Mouse (Mus musculus) intestine, embryonic 15.5 days (tissue): Measurements from ENCODE around the gene H2afx. TPM values are rescaled to one million over a fixed set of nuclear protein-coding genes. Genes with fewer than 3 reads are reported as not detected.
"Not testable (repeated sequence)": the region's sequence is repeated elsewhere in the genome, so short reads cannot be mapped to it uniquely, and the experiment has no call there.

Experiments
- ATAC-seq: fragments of 200-750 bp; cut with Nextera tagmentation; 2 replicates; pipeline ENCODE4 v1.8.0; 2017; ENCODE audit warnings: moderate TSS enrichment, moderate library complexity
- H3K27ac ChIP-seq: fragments of 300-500 bp; sonication (generic); 2 replicates; pipeline ENCODE4 v1.5.1; 2015; ENCODE audit warnings: mild to moderate bottlenecking, inconsistent platforms
- H3K27me3 ChIP-seq: fragments of 300-500 bp; sonication (generic); replicated peaks from 2 replicates; pipeline ENCODE4 v1.6.1; 2015; ENCODE audit warnings: inconsistent platforms
- H3K36me3 ChIP-seq: fragments of 300-500 bp; sonication (generic); 2 replicates; pipeline ENCODE4 v1.6.1; 2015; ENCODE audit warnings: inconsistent platforms
- H3K4me1 ChIP-seq: fragments of 300-500 bp; sonication (generic); replicated peaks from 2 replicates; pipeline ENCODE4 v1.6.1; 2015; ENCODE audit warnings: inconsistent platforms
- H3K4me2 ChIP-seq: fragments of 300-500 bp; sonication (generic); replicated peaks from 2 replicates; pipeline ENCODE4 v1.6.1; 2015; ENCODE audit warnings: mild to moderate bottlenecking, inconsistent platforms
- H3K4me3 ChIP-seq: fragments of 300-500 bp; sonication (generic); replicated peaks from 2 replicates; pipeline ENCODE4 v1.5.1; 2015; ENCODE audit warnings: inconsistent platforms
- H3K9ac ChIP-seq: fragments of 300-500 bp; sonication (generic); 2 replicates; pipeline ENCODE4 v1.6.1; 2015; ENCODE audit warnings: inconsistent platforms
- H3K9me3 ChIP-seq: fragments of 300-500 bp; sonication (generic); 2 replicates; pipeline ENCODE4 v1.6.1; 2016; ENCODE audit warnings: inconsistent platforms
- WGBS: fragments of 180-500 bp; shearing (Covaris S2); methylation state at CpG from one replicate; pipeline ENCODE4 v1.1.7; 2015; 5-methylcytosine and 5-hydroxymethylcytosine counted together
- polyA plus RNA-seq: library from polyadenylated mRNA; unstranded; fragments of >200 nt; fragmentation: Nextera tagmentation; extraction: Ambion mirVana; gene quantifications from 2 replicates; pipeline ENCODE4 v1.2.1, GENCODE M21; 2015

Gene H2afx
- polyA plus RNA-seq, 1 experiment from 2014 or later = 298 TPM

DNA sequence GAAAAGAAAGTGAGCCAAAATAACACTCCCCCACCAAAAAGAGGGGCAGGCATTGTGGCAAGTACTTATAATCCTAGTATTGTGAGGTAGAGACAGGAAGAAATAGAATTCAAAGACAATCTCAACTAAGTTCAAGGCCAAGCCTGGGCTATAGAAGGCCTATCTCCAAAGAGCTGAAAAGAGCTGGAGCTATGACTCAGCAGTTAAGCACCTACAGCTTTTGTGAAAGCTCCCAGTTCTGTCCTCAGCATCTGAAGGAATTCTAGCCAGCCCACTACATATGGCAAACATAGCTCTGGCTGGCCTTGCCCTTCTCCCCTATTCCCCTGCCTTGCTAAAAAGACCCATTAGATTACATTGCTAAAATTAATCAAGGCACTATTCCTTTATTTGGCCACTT, 38.9 kb downstream of the H2afx start:
- no peaks in the 10 kb centered on the region for H3K4me1 ChIP-seq
- no peak for ATAC-seq
- H3K27me3 ChIP-seq = no peaks in the 10 kb centered on the region
- H3K9ac ChIP-seq = no peak overlapping the region
- no peak overlapping the region for H3K4me2 ChIP-seq
- no peaks in the 10 kb centered on the region for H3K9me3 ChIP-seq
- H3K27ac ChIP-seq = no peak overlapping the region
- H3K4me3 ChIP-seq = no peak overlapping the region
- no peaks in the 10 kb centered on the region for H3K36me3 ChIP-seq

DNA sequence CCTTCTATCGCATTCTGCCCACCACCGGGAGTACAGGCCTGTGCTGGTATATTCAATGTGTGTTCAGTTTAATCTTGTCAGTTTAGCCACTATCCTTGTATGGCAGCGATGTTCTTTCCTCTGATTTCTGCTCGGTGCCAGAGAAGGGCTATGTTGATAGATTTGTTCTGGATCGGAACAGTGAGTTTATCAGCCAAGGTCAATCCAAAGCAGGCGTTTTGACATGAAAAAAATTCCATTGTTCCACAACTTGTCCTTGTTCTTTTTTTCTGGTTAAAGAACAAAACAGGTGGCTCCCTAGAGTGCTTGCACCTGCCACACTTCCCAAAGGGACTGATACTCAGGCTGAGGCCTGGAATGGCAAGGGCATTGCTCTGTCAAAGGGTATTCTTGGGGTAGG, 41.6 kb downstream of the H2afx start:
- Histone ChIP-seq H3K4me2 (no peak overlapping the region), H3K4me1 (peaks cover 13% of the 10 kb centered on the region), H3K36me3 (no peaks in the 10 kb centered on the region), H3K9ac (no peak overlapping the region), H3K27me3 (no peaks in the 10 kb centered on the region), H3K9me3 (no peaks in the 10 kb centered on the region), H3K4me3 (no peak overlapping the region), H3K27ac (no peak overlapping the region)
- no peak for ATAC-seq
- 90% methylated on average over 6 of the region's 6 CpGs for WGBS

DNA sequence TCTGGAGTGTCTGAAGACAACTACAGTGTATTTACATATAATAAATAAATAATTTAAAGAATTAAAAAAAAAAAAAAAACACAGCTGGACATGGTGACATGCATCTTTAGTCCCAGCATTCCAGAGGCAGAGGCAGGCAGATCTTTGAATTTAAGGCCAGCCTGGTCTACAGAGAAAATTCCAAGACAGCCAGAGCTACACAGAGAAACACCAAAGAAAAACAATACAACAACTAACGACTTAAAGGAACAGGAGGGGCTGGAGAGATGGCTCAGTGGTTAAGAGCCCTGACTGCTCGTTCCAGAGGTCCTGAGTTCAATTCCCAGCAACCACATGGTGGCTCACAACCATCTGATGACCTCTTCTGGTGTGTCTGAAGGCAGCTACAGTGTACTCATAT, 42.8 kb downstream of the H2afx start:
- H3K9ac ChIP-seq, H3K27ac ChIP-seq, ATAC-seq, H3K27me3 ChIP-seq, H3K4me2 ChIP-seq, H3K36me3 ChIP-seq, H3K4me3 ChIP-seq, H3K9me3 ChIP-seq: not testable (repeated sequence)
- peaks cover 14% of the 10 kb centered on the region for H3K4me1 ChIP-seq
- 81% methylated on average over 2 of the region's 2 CpGs for WGBS

DNA sequence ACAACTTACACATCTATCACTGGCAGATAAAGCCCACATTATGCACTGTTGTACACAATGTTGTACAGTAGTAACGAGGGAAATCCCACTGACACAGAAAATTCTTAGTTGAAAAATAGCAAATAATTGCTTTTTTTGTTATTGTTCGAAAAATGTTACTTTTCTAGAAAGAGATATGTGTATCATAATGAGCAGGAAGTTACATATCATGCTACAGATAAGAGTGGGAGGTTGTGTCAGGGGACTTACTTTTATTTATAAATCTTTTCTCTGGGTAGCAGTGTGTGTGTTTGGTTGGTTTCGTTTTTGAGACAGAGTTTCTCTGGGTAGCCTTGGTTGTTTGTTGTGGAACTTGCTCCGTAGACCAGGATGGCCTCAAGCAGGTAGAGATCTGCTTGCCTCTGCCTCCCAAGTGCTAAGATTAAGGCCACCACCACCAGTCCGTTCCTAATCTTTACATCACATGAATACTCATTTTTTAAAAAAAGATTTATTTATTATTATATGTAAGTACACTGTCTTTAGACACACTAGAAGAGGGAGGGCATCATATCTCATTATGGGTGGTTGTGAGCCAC, 43.7 kb downstream of the H2afx start:
- WGBS = 80% methylated on average over 5 of the region's 5 CpGs
- peak overlapping the region; percentile 75 for H3K4me3 ChIP-seq
- H3K36me3 ChIP-seq = peaks cover 12% of the 10 kb centered on the region
- H3K9me3 ChIP-seq = no peaks in the 10 kb centered on the region
- peak overlapping the region; percentile 88; the same call in 1 of the 2 replicates for H3K27ac ChIP-seq
- peak overlapping the region; percentile 87 for H3K4me2 ChIP-seq
- H3K4me1 ChIP-seq = peaks cover 14% of the 10 kb centered on the region
- H3K27me3 ChIP-seq = no peaks in the 10 kb centered on the region
- no peak for ATAC-seq
- peak overlapping the region; percentile 69 for H3K9ac ChIP-seq

DNA sequence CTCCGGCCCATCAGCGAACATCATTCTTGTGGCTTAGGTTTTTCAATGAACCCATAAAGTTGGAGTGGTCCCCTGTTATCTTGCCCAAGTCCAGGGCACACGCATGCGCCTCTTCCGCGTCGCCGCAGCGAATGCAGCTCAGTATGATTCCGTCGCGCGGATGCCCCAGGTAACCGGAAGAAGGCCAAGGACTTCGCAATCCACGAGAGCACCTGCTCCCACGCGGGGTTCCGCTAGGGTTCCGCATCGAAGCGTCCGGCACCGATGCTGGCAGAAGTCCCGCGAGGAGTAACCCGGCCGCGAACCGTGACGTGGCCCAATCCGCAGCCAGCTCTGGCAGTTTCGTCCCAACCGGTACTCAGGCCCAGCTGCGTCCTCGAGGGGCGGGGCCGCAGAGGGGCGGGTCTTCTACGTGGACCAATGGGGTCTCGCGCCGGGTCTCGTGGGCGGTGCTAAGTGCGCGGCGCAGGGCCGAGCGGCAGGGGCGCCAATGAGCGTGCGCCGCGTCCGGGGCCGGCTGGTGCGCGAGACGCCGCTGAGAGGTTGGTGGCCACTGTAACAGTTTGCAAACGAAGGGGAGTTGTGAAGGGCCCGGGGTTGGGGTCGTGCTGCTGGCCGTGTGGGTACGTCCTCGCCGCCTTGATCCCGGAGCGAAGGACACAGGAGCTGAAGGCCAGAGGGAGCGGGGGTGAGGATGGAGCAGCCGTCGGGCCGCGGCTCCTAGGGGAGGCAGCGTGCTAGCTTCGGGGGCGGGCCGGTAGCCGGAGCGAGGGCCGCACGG, 44.8 kb downstream of the H2afx start, which contains the start of gene Hyou1:
Hyou1 (plus strand) TSS at position 437 of the 781 bp plus-strand sequence.
- H3K27ac ChIP-seq = peak within 1 kb of the TSS; percentile 88
- under 1% methylated on average over 83 of the region's 83 CpGs for WGBS
- peak within 1 kb of the TSS; percentile 83 for H3K9ac ChIP-seq
- H3K27me3 ChIP-seq = no peaks in the 10 kb centered on the region
- H3K4me2 ChIP-seq = peak within 1 kb of the TSS; percentile 87
- H3K4me3 ChIP-seq = peak within 1 kb of the TSS; percentile 75
- H3K36me3 ChIP-seq = peaks cover 18% of the 10 kb centered on the region
- H3K9me3 ChIP-seq = no peaks in the 10 kb centered on the region
- peaks cover 14% of the 10 kb centered on the region for H3K4me1 ChIP-seq
- ATAC-seq = peak; percentile 99

DNA sequence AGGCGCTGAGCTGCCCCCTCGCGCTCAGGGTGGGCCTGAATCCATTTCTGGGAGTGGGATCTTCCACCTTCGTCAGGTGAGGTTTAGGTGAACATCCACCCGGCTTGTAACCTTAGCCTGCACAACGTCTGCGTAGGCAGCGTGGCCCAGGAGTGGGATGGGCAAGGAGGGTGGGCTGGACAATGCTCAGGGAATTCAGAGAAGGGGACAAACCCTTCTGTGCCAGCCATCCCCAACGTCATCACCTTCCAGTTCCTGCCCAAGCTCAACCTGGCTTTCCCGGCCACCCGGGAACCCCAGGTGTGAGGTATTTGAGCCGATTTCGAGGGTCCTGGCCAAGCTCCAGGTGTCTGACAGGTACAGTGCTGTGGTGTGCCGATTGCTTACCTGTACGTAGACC, 45.4 kb downstream of the H2afx start:
- no peaks in the 10 kb centered on the region for H3K27me3 ChIP-seq
- peaks cover 24% of the 10 kb centered on the region for H3K36me3 ChIP-seq
- H3K4me3 ChIP-seq = peak overlapping the region; percentile 75
- ATAC-seq = peak; percentile 26
- peak overlapping the region; percentile 86 for H3K27ac ChIP-seq
- H3K4me2 ChIP-seq = peak overlapping the region; percentile 87
- peak overlapping the region; percentile 83 for H3K9ac ChIP-seq
- 5% methylated on average over 15 of the region's 15 CpGs for WGBS
- H3K4me1 ChIP-seq = peaks cover 14% of the 10 kb centered on the region
- H3K9me3 ChIP-seq = no peaks in the 10 kb centered on the region

DNA sequence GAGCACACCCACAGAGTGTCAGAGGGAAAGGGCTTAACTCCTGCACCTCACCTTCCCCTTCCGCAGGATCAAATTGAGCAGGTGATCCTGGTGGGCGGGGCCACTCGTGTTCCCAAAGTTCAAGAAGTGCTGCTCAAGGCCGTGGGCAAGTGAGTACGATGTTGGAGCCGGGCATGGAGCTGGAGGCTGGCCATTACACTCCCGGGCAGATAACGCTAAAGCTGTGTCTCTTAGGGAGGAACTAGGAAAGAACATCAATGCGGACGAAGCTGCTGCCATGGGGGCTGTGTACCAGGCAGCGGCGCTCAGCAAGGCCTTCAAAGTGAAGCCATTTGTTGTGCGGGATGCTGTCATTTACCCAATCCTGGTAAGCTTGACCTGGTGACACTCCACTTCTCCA, 50.1 kb downstream of the H2afx start:
- WGBS = 88% methylated on average over 13 of the region's 13 CpGs
- H3K4me3 ChIP-seq = no peak overlapping the region
- peaks cover 14% of the 10 kb centered on the region for H3K4me1 ChIP-seq
- H3K9ac ChIP-seq = no peak overlapping the region
- H3K27ac ChIP-seq = no peak overlapping the region
- H3K27me3 ChIP-seq = no peaks in the 10 kb centered on the region
- no peak overlapping the region for H3K4me2 ChIP-seq
- H3K36me3 ChIP-seq = peaks cover 55% of the 10 kb centered on the region
- no peak for ATAC-seq
- no peaks in the 10 kb centered on the region for H3K9me3 ChIP-seq

Other genes starting within 250 kb of the H2afx start
- 0.06 and 0.10 TPM in 2 replicates for gene Mfrp, start 233.0 kb upstream of the H2afx start, polyA plus RNA-seq
- gene C1qtnf5, start 227.4 kb upstream of the H2afx start, polyA plus RNA-seq = 3.1 and 3.5 TPM in 2 replicates
- gene Gm49380, start 221.2 kb upstream of the H2afx start, polyA plus RNA-seq = 0.10 TPM in 1 of 2 replicates, not detected in the other
- gene Rnf26, start 221.2 kb upstream of the H2afx start, polyA plus RNA-seq = 56.9 and 57.9 TPM in 2 replicates
- gene Mcam, start 200.2 kb upstream of the H2afx start, polyA plus RNA-seq = 40.0 and 43.5 TPM in 2 replicates
- 13.2 and 14.8 TPM in 2 replicates for gene Cbl, start 100.6 kb upstream of the H2afx start, polyA plus RNA-seq
- gene Ccdc153, start 94.0 kb upstream of the H2afx start, polyA plus RNA-seq = not detected in 2 replicates
- gene Pdzd3, start 83.2 kb upstream of the H2afx start, polyA plus RNA-seq = 11.7 and 12.9 TPM in 2 replicates
- gene Nlrx1, start 66.1 kb upstream of the H2afx start, polyA plus RNA-seq = 5.5 and 5.9 TPM in 2 replicates
- 2.5 and 2.9 TPM in 2 replicates for gene Abcg4, start 46.1 kb upstream of the H2afx start, polyA plus RNA-seq
- gene Hinfp, start 29.0 kb upstream of the H2afx start, polyA plus RNA-seq = 19.9 and 21.2 TPM in 2 replicates
- gene C2cd2l, start 14.4 kb upstream of the H2afx start, polyA plus RNA-seq = 6.8 and 10.6 TPM in 2 replicates
- 38.2 and 38.6 TPM in 2 replicates for gene Dpagt1, start 8.7 kb upstream of the H2afx start, polyA plus RNA-seq
- gene Hmbs, start 9.5 kb downstream of the H2afx start, polyA plus RNA-seq = 128 and 141 TPM in 2 replicates
- 28.9 and 30.3 TPM in 2 replicates for gene Vps11, start 27.0 kb downstream of the H2afx start, polyA plus RNA-seq
- 38.8 and 43.6 TPM in 2 replicates for gene Hyou1, start 44.8 kb downstream of the H2afx start, polyA plus RNA-seq
- 51.7 and 59.2 TPM in 2 replicates for gene Slc37a4, start 62.2 kb downstream of the H2afx start, polyA plus RNA-seq
- 2,026 and 2,084 TPM in 2 replicates for gene Rps25, start 72.4 kb downstream of the H2afx start, polyA plus RNA-seq
- gene Trappc4, start 72.9 kb downstream of the H2afx start, polyA plus RNA-seq = 122 and 123 TPM in 2 replicates
- 24.0 and 25.6 TPM in 2 replicates for gene Ccdc84, start 83.9 kb downstream of the H2afx start, polyA plus RNA-seq
- gene Foxr1, start 106.4 kb downstream of the H2afx start, polyA plus RNA-seq = not detected in 2 replicates
- 1.2 TPM in 2 replicates for gene Upk2, start 120.3 kb downstream of the H2afx start, polyA plus RNA-seq
- 7.5 and 7.8 TPM in 2 replicates for gene Bcl9l, start 148.1 kb downstream of the H2afx start, polyA plus RNA-seq
- gene Cxcr5, start 227.2 kb downstream of the H2afx start, polyA plus RNA-seq = 1.3 TPM in 2 replicates